Mouse (Mus musculus) layer of hippocampus, adult 18-20 months (tissue): ENCODE measurements at regions not wholly inside any gene's neighbourhood (a gene's known extent, or its start where the extent isn't known, plus 50 kb on each side); places are given as distances from the start of the nearest gene placed in this dataset.
A peak's percentile ranks its signal among the peaks of the same experiment; 100 is the strongest.

Source experiments
- DNase-seq, 2 experiments: peaks; one replicate each; pipeline ENCODE4 v3.0.0; 2022; ENCODE audit warnings: low spot score in 2 of 2

DNA sequence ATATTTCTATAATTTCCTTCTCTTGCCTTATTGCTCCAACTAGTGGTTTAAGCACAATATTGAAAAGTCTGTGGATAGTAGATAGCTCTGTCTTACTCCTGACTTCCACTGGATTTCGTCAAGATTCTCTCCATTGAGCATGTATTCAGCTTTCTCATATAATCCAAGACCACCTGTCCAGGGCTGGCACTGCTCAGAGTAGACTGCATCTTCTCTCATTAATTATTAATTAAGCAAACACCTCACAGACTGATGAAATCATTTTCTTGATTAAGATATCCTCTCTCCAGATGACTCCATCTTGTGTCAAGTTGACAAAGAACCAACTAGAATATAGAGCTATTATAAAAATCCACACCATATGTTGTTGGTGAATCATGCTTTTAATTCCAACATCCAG lies 310.5 kb upstream of the Tle1 start:
- no peak for DNase-seq

DNA sequence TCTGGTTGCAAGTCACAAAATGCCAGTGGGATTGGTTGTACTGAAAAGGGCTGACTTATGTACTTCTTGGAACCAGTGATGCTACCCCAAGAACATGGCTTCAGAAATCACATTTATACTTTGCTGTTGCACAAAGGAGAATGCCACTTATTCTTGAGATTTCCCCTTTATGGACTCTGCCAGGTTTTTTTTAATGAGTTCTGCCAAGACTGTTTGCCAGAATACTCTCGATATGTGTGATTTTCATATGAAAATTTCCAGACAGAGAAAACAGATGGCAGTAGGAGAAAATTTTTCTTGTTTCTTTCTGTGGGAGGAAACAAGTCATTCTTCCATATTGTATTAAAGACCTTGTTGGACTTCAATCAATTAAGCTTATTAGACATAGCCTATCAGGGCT lies 281.0 kb upstream of the Tle1 start:
- peak in 1 of 2 experiments; percentile 33 for DNase-seq

DNA sequence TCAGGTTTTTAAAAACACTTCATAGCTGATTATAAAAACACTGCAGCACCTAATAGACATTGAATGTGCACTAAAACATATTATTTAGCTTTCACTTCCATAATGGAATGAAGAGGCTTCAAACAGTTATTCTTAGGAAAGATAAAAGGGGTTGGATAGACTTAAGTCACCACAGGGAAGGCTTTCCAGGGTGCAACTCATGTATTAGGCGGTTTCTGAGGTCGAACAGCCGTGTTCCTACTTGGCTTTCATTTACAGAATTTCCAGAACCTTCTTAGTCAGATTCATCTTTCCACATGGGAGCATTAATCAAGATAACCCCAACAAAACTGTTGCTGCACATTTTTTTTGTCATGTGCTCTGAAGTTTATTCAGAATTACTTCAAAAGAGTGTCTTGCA lies 279.8 kb upstream of the Tle1 start:
- no peak for DNase-seq

DNA sequence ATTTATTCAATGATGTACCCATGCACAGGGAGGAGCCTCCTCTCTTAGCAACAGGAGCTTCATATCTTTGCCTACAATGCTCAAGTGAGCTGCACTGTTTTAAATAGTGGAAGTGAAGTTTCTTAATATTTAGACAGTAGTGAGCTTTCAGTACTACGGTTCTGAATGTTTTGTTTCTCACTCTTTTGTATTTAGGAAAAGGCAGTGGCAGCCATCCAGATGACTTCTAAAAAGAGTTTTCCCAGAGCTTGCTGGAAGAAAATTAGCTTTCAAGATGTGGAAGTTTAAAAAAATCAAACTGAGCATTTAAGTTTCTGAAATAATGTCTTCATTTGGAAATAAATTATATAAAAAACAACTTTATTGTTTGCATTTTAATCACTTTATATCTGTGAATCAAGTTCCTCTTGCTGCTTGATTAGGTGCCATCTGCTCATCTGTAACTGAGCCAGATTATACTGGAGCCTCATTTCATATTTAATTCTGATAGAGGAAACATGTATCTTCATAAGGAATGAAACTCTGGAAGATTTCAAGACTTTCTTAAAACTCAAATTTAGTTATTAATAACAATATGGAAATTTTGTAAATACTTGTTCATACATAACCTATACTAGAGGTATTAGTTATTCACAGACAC lies 268.6 kb upstream of the Tle1 start:
- peak; percentile 7 to 73 for DNase-seq

DNA sequence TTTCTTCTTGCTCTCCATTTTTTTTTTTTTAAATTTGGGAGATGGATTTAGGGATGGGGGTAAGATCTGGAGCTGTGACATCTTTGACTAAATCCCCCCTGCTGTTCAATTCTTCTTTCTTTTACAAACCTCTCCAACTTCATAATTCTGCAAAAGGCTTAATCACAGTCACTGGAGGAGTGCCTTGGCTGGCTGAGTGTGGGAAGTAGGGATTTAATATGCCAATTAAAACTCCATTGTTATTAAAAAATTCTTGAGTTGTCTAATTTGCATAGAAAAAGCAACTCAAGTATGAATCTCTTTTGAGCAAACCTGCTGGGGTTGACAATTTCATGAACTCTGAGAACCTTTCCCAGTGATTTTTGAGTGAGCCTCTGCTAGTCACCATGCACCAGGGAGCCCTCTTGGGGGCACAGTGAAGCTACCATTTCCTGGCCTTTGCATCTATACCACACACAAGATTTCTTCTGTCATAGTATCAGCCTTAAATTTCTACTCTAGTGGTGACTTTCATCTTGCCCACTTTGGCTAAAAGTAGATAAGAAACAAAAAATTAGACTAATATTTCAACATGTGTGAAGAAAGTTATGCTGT lies 243.6 kb upstream of the Tle1 start:
- DNase-seq, result no peak

DNA sequence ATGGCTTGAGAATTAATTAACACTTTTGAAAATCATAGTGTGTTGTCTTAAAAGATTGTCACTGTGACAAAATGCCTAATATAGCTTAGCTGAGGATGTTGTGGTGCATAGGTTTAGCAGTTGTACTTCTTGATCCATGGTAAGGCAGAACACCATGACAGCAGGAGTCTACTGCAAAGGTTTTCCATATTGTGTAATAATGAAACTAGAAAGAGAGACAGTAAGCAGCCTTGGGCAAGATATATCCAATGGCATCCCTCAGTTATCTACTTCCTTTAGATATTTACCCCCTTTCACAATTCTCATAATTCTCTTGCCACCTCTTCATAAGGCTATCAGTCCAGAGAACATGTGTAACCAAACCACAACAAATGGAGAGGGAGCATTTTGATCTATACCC lies 236.6 kb upstream of the Tle1 start:
- DNase-seq, result no peak

DNA sequence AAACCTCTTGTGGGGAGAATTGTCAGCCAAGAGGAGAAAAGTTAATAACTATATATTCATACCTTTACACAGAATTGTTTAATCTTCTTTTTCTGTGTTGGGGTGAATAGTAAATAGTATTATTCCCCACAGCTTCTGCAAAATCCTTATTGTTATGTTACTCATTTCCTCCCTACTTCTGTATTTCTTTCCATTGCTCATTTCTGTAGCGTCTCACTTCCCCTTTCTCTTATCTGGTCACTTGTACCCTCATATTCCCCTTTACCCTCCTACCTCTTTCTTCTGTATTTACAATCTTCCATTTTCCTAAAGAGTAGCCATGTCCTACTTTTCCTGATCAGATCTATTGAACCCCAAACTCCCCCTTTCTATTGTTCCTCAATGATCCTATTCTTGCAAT lies 224.6 kb upstream of the Tle1 start:
- DNase-seq, result no peak

DNA sequence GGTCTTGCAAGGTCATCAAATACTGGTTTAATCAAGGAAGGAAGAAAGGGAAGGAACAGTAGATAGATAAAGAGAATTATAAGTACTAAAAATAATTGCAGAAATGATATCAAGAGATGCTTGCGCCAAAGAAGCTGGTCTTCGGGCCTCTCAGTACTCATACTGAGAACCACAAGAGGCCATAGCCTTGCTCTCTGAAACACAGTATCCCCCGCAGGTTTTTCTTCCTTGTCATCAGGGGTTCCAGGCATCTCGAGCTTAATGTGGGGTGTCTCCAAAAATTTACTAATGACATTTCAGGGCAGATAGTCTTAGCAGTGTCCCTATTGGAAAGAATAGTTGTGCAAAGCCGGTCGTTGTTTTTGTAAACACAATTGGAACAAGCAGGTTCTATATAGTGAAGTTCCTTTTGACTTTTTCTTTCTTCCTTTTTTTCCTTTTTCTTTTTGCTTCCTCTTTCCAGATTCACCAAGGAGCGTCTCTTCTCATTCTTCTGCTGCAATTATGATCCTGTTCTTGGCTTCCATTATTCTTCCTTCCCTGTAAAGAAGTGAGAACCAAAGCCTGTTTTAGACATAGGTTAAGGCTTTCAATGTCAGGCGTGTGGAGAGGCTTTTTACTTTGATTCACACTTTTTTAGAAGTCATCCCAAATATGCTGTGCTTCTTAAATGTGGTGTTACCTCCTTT lies 211.5 kb upstream of the Tle1 start:
- no peak for DNase-seq

DNA sequence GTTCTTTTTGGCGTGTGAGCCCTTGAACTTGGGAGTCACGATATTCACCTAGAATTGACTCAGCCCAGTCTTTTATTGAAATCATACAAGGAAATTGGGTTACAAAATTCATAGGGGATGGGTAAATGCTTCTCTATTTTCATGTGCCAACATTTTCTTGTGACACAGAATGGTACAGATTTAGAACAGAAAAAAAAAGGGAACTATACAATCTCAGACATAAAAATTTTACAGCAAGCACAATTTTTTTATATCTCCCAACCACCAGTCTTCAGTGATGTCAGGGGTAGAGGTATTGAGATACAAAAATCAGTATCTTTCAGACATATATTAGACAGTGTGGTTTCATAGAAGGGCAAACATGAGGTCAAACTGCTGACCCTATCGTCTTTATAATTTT lies 210.6 kb upstream of the Tle1 start:
- DNase-seq, result no peak

DNA sequence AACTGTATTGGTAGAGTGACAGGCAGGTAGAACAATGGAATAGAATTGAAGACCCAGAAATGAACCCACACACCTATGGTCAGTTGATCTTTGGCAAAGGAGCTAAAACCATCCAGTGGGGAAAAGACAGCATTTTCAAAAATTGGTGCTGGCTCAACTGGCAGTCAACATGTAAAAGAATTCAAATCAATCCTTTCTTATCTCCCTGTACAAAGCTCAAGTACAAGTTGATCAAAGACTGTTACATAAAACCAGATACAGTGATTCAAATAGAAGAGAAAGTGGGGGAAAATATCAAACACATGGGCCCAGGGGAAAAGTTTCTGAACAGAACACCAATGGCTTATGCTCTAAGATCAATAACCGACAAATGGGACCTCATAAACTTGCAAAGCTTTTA lies 200.0 kb upstream of the Tle1 start:
- DNase-seq, result no peak

DNA sequence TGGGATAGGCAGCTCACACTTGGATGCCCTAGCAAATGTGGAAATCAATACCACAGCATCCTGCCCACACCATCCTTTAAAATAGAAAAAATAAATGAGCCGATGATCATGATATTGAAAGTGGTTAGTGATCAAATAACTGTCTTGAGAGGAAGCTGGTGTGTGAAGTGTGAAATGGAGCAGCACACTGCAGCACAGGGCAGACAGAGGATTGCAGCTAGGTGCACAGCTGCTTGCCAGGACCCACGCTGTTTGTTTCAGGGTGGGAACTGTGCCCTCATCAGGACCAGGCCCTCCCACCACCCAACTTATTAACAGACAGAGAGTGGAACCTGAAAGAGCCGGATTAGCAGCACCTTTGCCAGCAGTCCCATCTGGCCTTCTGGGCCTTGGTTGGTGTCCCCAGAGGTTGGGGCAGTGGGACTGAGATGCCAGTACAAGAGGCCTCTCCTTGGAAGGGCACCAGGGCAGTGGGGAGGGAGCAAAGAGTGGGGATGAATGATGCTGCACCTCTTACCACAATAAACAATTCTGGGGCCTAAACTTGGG lies 191.2 kb upstream of the Tle1 start:
- DNase-seq, result no peak

DNA sequence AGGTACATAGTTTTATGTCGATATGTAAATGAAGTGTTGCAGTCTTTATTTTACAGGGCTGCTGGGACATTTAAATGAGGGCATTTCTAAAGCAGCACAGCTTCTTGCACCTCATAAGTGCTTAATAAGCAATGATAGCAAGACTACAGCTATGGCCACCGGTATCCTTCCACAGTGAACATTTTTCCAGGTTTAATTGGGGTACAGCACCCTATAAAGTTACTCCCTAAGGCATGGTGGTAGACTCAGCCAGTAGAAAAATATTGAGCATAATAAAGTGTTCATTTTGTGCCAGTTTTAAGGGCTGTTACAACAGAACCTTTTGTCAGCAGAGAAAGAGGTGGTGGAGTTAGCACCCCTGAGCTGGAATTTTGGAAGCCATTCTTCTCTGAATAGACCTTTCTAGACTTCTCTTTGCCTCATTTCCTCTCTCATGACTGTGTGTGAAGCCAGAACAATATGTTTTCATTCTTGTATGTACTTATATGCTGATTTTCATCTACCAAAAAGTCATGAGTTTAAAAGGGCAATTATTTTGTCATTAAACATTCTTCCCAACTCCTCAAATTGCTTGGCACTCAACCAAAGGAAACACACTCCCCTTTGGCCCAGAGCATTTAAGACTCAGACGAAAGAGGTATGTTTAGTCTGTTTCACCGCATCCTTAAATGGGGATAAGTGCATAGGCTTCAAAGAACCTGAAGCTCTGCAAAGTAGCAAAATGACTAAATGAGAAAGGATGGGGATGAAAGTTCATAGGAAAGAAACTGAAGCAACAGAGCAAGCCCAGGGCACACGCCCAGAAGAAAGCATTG lies 189.3 kb upstream of the Tle1 start:
- DNase-seq, result no peak

DNA sequence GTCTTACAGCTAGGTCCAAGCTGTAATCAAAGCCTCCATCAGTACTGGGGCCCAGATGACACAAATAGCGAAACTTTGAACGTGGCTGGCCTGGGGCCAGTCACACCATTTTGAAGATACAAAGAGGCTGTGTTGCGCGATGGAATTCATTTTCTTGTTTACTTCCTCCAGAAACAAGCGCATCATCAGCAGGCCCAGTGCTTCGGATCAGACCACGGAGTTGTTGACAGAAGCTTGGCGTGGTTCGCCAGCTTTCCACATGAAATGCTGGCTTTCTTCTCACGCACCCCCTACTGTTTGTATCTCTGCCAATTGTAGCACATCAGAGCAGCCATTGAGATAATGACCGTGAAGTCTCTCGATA lies 184.2 kb upstream of the Tle1 start:
- peak; percentile 63 to 83 for DNase-seq

DNA sequence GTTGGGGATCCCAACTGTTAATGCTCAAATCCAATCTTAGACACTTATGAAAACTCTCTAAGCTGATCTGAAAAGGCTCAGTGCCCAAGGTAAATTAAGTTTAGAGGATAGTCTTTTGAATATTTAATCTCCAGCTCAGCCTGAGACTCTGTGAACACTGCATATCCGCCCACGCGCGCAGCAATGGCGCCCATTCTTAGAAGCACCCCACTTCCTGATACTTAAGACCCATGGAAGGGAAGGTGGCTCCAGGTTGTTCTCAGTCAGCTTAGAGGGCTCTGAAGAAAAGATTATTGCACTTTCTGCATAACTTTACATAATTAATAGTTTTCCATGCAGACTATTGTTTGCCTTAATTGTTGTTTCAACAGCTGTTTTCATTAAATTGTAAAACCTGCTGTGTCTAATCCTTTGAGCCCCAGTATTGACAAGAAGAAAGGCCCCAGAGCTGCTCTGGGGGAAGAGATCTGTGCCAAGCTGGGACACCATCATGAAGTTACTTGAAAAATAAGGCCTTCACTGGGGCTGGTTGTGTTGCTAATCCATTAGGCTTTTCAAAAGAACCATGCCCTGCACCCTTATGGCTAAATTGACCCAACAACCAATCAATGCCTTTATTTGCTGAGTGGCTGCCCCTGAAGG lies 183.7 kb upstream of the Tle1 start:
- DNase-seq, result no peak

DNA sequence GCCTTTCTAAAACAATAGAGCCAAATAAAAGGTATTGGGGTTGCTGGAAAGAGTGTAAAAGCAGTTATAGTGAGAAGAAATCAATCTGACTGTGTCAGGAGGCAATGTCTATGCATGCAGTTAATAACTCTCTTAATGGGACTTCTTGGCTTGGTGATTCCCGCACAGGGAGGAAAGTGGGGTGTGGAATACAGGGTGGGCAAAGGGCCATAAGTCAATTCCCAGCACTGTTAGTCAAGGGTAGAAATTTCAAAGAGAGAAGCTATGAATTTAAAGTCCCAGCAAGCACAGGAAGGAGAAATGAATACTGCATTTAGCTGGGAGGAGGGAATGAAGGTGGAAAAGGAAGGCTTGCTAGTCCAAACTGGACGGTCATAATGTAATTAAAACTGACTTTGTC lies 183.0 kb upstream of the Tle1 start:
- DNase-seq, result no peak

DNA sequence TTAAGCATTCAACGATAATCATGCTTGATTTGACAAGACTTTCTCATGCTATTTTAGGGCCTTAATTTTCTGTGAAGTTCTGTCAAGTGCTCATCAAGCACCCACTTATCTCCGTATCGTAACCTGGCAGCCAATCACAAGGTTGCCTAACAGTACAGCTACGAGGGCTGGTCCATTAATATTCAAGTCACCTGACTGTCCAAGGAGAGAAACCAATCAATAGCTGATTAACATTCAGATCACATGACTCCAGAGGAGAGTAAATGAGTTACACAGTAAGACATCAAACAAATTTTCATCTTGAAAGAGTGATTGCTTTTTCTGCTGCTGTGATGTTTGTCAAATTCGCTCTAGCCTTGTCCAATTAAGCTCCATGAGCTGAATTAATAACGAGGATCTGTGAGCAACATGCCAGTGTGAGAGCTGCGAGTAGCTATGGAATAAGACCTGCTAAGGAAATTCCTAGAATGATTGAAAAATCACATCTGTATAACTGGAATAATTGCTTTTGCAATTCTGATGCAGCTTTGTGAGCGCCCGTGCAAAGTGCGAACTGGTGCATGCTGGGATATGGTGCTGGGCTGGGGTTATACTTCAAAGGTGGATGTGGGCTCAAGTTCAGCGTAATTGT lies 181.9 kb upstream of the Tle1 start:
- DNase-seq, result no peak

DNA sequence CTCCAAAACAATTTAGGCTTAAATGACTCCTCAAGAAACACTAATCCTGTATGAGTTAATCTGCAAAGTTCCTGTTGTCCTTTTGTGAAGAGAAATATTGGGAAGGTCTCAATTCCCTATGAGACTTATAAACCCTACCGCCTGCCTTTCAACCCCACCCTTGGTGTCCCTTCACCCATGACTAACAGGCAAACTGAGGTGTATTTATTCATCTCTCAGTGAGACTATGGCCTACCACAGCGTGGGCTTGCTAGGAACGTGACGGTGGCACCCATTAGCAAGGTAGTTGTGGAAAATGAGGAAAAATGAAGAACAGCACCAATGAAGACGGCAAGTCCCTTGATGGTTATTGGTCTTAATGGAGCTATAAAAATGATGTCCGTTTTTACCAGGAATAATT lies 181.0 kb upstream of the Tle1 start:
- DNase-seq, result no peak

DNA sequence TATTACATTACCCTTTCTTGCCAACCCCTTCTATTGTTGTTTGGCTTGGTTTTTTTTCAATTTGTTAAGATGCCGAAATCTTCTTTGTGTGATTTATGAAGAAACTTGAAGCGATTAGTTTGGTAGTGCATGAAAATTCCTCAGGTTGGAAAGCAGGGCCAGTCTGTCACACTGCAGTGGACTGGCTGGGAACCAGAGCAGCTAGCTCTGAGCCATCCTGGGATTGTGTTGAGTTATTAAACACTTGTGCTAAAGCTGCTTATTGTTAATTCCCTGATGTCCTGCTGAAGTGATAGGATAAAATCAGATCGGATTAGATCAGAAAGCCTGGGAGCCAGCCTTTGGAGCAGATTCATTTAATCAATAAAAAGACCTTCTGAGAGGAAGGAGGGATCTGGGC lies 180.4 kb upstream of the Tle1 start:
- no peak for DNase-seq

DNA sequence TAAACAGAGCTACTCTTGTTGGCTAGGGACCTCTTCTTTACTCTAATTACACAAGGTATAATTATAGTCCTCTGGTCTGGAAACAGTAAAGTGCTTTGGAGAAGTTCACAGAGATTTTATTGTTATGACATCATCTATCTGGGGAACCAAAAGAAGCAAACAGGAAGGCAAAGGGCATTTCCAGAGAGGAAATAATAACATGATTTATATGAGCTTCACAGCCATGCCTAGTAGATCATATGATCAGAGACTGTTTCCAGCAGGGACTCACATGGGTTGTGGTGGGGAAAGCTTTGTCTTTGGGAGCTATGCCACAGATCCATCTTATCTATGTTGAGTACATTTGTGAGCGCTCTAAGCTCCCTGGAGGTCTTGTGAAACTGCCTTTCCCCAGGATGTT lies 178.8 kb upstream of the Tle1 start:
- DNase-seq, result no peak

DNA sequence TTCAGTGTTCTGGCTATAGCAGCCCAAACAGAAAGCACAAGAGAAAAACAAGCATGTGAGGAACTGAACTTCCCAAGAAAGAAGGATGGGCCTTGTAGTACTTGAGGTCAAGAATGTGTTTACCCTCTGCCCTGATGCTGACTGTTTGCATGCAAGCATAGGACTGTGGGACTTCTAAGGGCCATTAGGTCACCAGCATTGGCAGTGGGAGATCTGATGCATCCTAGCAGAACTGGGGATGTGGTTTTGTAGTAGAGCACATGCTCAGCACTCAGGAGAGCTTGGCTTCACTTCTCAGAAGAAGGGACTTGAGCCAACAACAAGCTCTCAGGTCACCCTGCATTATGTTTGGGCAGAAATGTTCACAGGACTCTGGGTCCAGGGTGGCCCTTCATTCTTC lies 178.3 kb upstream of the Tle1 start:
- no peak for DNase-seq

DNA sequence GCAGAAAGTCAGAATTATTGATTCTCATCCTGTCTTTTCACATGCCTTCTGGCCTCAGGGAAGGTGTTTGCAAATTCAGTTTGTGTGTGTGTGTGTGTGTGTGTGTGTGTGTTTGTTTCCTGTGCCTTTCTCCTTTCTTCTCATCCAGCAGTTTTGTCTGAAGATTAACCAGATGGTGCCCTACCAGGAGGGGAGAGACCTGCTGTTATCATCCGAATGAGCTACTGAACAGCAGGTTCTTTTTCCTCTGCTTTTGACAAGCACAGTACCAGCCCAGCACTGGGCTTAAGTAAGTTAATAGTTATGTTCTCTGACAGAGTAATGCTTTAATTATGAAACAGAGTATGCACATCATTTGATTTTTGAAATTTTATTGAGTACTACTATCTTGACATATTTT lies 176.8 kb upstream of the Tle1 start:
- DNase-seq, result no peak
